Mouse (Mus musculus): ENCODE measurements at regions not wholly inside any gene's neighbourhood (a gene's known extent, or its start where the extent isn't known, plus 50 kb on each side); places are given as distances from the start of the nearest gene placed in this dataset.
A peak's percentile ranks its signal among the peaks of the same experiment; 100 is the strongest.

GRCm38 (mm10) chr7:54734039-54734438 lies 101.3 kb upstream of the Luzp2 start:
- DNase-seq: peak; percentile 7

GRCm38 (mm10) chr7:54734861-54735260 lies 100.4 kb upstream of the Luzp2 start:
- DNase-seq: no peak

- no peak for DNase-seq
Measured at GRCm38 (mm10) chr7:54767341-54767740, 68.0 kb upstream of the Luzp2 start.

- DNase-seq: no peak
Measured at GRCm38 (mm10) chr7:54768683-54769082, 66.6 kb upstream of the Luzp2 start.

GRCm38 (mm10) chr7:54781939-54782520 lies 53.3 kb upstream of the Luzp2 start:
- no peak for DNase-seq

- DNase-seq: no peak
Measured at GRCm38 (mm10) chr7:54782604-54783003, 52.7 kb upstream of the Luzp2 start.

- DNase-seq: no peak
Measured at GRCm38 (mm10) chr7:54783550-54784529, 51.5 kb upstream of the Luzp2 start.
